Mouse (Mus musculus) heart, embryonic 14.5 days (tissue): Measurements from ENCODE around the gene B3gnt7. TPM values are rescaled to one million over a fixed set of nuclear protein-coding genes. Genes with fewer than 3 reads are reported as not detected.

Experiments
- ATAC-seq: fragments of 200-750 bp; cut with Nextera tagmentation; 2 replicates; pipeline ENCODE4 v1.8.0; 2017; ENCODE audit warnings: low read depth, moderate TSS enrichment; ENCODE audit not compliant: insufficient number of reproducible peaks, insufficient read depth, low FRiP score
- H3K27ac ChIP-seq, 2 experiments: fragments of 200-500 bp in 1 of 2; fragments of 300-500 bp in 1 of 2; sonication (generic) in 1 of 2; replicated peaks in 1 of 2; 2 replicates each; pipeline ENCODE4 v1.5.1; 2012 to 2014; ENCODE audit warnings: low read depth in 2 of 2, low read length in 2 of 2, control low read depth in 1 of 2, mild to moderate bottlenecking in 1 of 2, mixed read lengths in 1 of 2; ENCODE audit not compliant: control insufficient read depth in 1 of 2, insufficient read depth in 1 of 2
- H3K27me3 ChIP-seq: fragments of 300-500 bp; sonication (generic); 2 replicates; pipeline ENCODE4 v1.6.1; 2014; ENCODE audit warnings: mild to moderate bottlenecking, low read length, control low read depth; ENCODE audit not compliant: control insufficient read depth, insufficient read depth
- H3K36me3 ChIP-seq: fragments of 300-500 bp; sonication (generic); 2 replicates; pipeline ENCODE4 v1.6.1; 2014; ENCODE audit warnings: mild to moderate bottlenecking, control low read depth, low read length, mixed read lengths; ENCODE audit not compliant: control insufficient read depth, insufficient read depth
- H3K4me1 ChIP-seq, 2 experiments: fragments of 200-500 bp in 1 of 2; fragments of 300-500 bp in 1 of 2; sonication (generic) in 1 of 2; 2 replicates each; pipeline ENCODE4 v1.6.1; 2012 to 2014; ENCODE audit warnings: low read length in 2 of 2, control low read depth in 1 of 2, mixed read lengths in 1 of 2; ENCODE audit not compliant: control insufficient read depth in 2 of 2, insufficient read depth in 2 of 2
- H3K4me2 ChIP-seq: fragments of 300-500 bp; sonication (generic); 2 replicates; pipeline ENCODE4 v1.6.1; 2014; ENCODE audit warnings: mild to moderate bottlenecking, low read length
- H3K4me3 ChIP-seq, 2 experiments: fragments of 200-500 bp in 1 of 2; fragments of 300-500 bp in 1 of 2; sonication (generic) in 1 of 2; 2 replicates each; pipeline ENCODE4 v1.5.1; 2012 to 2014; ENCODE audit warnings: low read length in 2 of 2, mild to moderate bottlenecking in 2 of 2, control low read depth in 1 of 2, low read depth in 1 of 2, moderate library complexity in 1 of 2; ENCODE audit not compliant: control insufficient read depth in 1 of 2, insufficient read depth in 1 of 2
- H3K9ac ChIP-seq: fragments of 300-500 bp; sonication (generic); 2 replicates; pipeline ENCODE4 v1.6.1; 2014; ENCODE audit warnings: mild to moderate bottlenecking, low read length
- H3K9me3 ChIP-seq: fragments of 300-500 bp; sonication (generic); 2 replicates; pipeline ENCODE4 v1.6.1; 2016; ENCODE audit warnings: low read length, control low read depth; ENCODE audit not compliant: control insufficient read depth
- WGBS: fragments of 180-500 bp; shearing (Covaris S2); extraction: QIAGEN DNeasy Blood & Tissue Kit; methylation state at CpG from one replicate; pipeline ENCODE4 v1.1.7; 2014; 5-methylcytosine and 5-hydroxymethylcytosine counted together
- microRNA-seq: library from miRNA; unstranded; fragments of <30 nt; microRNA quantifications from one replicate; pipeline ENCODE4, GENCODE M21; 2016
- polyA plus RNA-seq: library from polyadenylated mRNA; unstranded; fragments of >200 nt; fragmentation: Nextera tagmentation; extraction: Ambion mirVana; gene quantifications from 2 replicates; pipeline ENCODE4 v1.2.1, GENCODE M21; 2014

B3gnt7 gene
- polyA plus RNA-seq, 1 experiment from 2014 or later, result 3.5 TPM

DNA sequence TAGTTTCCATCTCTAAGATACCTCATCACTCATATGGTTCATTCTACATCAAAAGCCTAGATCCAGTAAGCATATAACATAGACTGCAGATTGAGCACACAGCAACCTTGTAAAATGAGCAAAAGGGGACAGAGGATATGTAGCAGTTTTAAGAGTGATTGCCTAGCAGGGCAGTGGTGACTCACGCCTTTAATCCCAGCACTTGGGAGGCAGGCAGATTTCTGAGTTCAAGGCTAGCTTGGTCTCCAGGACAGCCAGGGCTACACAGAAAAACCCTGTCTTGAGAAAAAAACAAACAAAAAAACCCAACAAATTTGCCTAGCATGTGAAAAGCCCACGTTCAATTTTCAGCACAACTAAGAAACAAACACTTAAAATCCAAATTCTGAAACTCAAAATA, 51.6 kb downstream of the B3gnt7 start:
- H3K9me3 ChIP-seq, result no peaks in the 10 kb centered on the region

More for the DNA sequence above, 51.6 kb downstream of the B3gnt7 start:
- Histone ChIP-seq H3K36me3 (peaks cover 85% of the 10 kb centered on the region), H3K4me2 (no peak overlapping the region), H3K27me3 (no peaks in the 10 kb centered on the region), H3K27ac (no peak overlapping the region), H3K9ac (no peak overlapping the region), H3K4me1 (peaks cover 2 to 9% of the 10 kb centered on the region in 2 experiments; a peak in 3 of 4 replicates), H3K4me3 (no peak overlapping the region)
- WGBS, result 82% methylated on average over 2 of the region's 2 CpGs
- ATAC-seq, result no peak

Small RNAs within 50 kb of the gene (microRNA-seq; reads per million reads assigned to microRNA genes)
- gene mmu-mir-3535, result 81.4 reads per million, percentile 49 among the genes with 10 or more reads in this experiment

Other genes with a start within 250 kb of the B3gnt7 start
- gene Psmd1, start 238.4 kb upstream of the B3gnt7 start, polyA plus RNA-seq, result 134 and 141 TPM in 2 replicates
- gene Htr2b, start 190.9 kb upstream of the B3gnt7 start, polyA plus RNA-seq, result 0.13 and 0.39 TPM in 2 replicates
- gene Gm21972, start 169.2 kb upstream of the B3gnt7 start, polyA plus RNA-seq, result not detected in 2 replicates
- gene Armc9, start 148.1 kb upstream of the B3gnt7 start, polyA plus RNA-seq, result 11.9 and 12.3 TPM in 2 replicates
- gene Ncl, start 56.6 kb downstream of the B3gnt7 start, polyA plus RNA-seq, result 177 and 193 TPM in 2 replicates
- not detected in 2 replicates for gene Nmur1, start 123.4 kb downstream of the B3gnt7 start, polyA plus RNA-seq
- gene Tex44, start 123.5 kb downstream of the B3gnt7 start, polyA plus RNA-seq, result not detected in 2 replicates
- 788 and 789 TPM in 2 replicates for gene Ptma, start 223.9 kb downstream of the B3gnt7 start, polyA plus RNA-seq